Mouse (Mus musculus): ENCODE results near the gene Tbc1d8b. TPM values are rescaled to one million over a fixed set of nuclear protein-coding genes. Genes with fewer than 3 reads are reported as not detected.

Tbc1d8b gene
- polyA plus RNA-seq, 1 experiment from 2014 or later = 3.4 TPM

Other genes starting within 250 kb of the Tbc1d8b start
- 0.97 and 1.1 TPM in 2 replicates for gene D330045A20Rik, start 204.6 kb upstream of the Tbc1d8b start, polyA plus RNA-seq (2015; fragmentation: Nextera tagmentation; extraction: Ambion mirVana)
- gene Rnf128, start 121.7 kb upstream of the Tbc1d8b start, polyA plus RNA-seq (2015; fragmentation: Nextera tagmentation; extraction: Ambion mirVana) = 8.1 and 10.6 TPM in 2 replicates
- 0.63 and 0.70 TPM in 2 replicates for gene Gm15013, start 29.5 kb downstream of the Tbc1d8b start, polyA plus RNA-seq (2015; fragmentation: Nextera tagmentation; extraction: Ambion mirVana)
- not detected in 2 replicates for gene Ripply1, start 97.4 kb downstream of the Tbc1d8b start, polyA plus RNA-seq (2015; fragmentation: Nextera tagmentation; extraction: Ambion mirVana)
- 0.19 TPM in 1 of 2 replicates, not detected in the other for gene Cldn2, start 115.8 kb downstream of the Tbc1d8b start, polyA plus RNA-seq (2015; fragmentation: Nextera tagmentation; extraction: Ambion mirVana)
- 16.4 and 17.7 TPM in 2 replicates for gene Morc4, start 186.7 kb downstream of the Tbc1d8b start, polyA plus RNA-seq (2015; fragmentation: Nextera tagmentation; extraction: Ambion mirVana)

All from embryonic facial prominence, embryonic 13.5 days (tissue).